Mouse (Mus musculus) megakaryocyte, embryonic 14.5 days (primary cell): ENCODE measurements at regions not wholly inside any gene's neighbourhood (a gene's known extent, or its start where the extent isn't known, plus 50 kb on each side); places are given as distances from the start of the nearest gene placed in this dataset.

Experiments used
- FLI1 ChIP-seq: IDR thresholded peaks from 2 replicates; pipeline ENCODE4 v1.6.1; 2012; ENCODE audit warnings: low read length, inconsistent platforms, mixed read lengths
- GATA1 ChIP-seq: IDR thresholded peaks from 3 replicates; pipeline ENCODE4 v1.6.1; 2012; ENCODE audit warnings: mixed read lengths, low read length, inconsistent platforms, borderline replicate concordance

DNA sequence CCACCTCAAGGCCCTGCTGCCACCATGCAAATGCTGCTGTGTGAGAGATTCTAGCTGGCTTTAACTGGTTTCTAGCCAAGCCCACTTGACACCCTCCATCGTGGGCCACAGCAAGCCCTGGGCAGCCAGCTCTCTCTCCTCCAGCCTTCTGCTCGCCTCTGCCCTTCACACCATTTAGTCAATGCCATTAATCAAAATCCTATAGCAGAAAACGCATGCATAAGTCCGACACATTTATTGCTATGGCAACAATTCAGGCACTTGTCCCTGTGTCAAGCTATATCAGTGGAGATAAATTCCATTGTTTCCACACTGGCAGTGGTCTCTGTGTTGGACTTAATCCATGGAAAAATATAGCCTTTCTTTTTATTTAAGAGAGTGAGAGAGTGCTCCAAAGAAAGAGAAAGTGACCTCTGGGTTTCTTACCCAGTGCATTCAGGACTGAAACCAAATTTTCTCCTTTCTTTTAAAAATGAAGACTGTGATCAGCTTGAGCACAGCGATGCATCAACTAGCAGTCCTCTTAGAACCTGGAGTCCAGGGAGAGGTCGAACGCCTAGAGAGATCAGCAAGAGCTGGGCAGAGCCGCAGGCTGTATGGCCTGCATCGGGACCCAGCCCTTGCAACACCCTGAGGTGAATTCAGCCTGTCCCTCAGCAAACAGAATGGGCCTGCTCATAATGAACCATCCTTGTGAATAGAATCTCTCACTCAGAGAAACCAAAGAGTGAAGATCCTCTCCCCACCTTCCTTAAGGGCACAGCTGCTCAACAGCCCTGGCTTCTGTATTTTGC lies 93.1 kb upstream of the Tox3 start:
- TF ChIP-seq GATA1 (no peak), FLI1 (no peak)
